Mouse (Mus musculus) MEL (cell line): ENCODE data around the gene Trim65. TPM values are rescaled to one million over a fixed set of nuclear protein-coding genes. Genes with fewer than 3 reads are reported as not detected.

ENCODE experiments used
- DNase-seq: peaks from one replicate; pipeline ENCODE4 v3.0.0; 2011; ENCODE audit warnings: low read depth, low spot score
- H3K27ac ChIP-seq: 2 replicates; pipeline ENCODE4 v1.5.1; 2012; ENCODE audit warnings: low read depth, mild to moderate bottlenecking, control low read depth, low read length, moderate library complexity; ENCODE audit not compliant: control insufficient read depth
- H3K27me3 ChIP-seq, 2 experiments: fragments of 150-350 bp in 1 of 2; sonication (generic) in 1 of 2; 2 replicates each; pipeline ENCODE4 v1.6.1; 2012; ENCODE audit warnings: low read length in 2 of 2, mild to moderate bottlenecking in 2 of 2, improper control_type of control experiment in 1 of 2, moderate library complexity in 1 of 2; ENCODE audit not compliant: insufficient read depth in 2 of 2, control insufficient read depth in 1 of 2
- H3K36me3 ChIP-seq, 2 experiments: 2 replicates each; pipeline ENCODE4 v1.6.1; 2012 to 2014; ENCODE audit warnings: low read length in 2 of 2, improper control_type of control experiment in 1 of 2, inconsistent platforms in 1 of 2, mild to moderate bottlenecking in 1 of 2; ENCODE audit not compliant: insufficient read depth in 2 of 2, control insufficient read depth in 1 of 2
- H3K4me1 ChIP-seq, 2 experiments: fragments of 150-350 bp in 1 of 2; sonication (generic) in 1 of 2; 2 replicates each; pipeline ENCODE4 v1.6.1; 2012; ENCODE audit warnings: low read length in 2 of 2, improper control_type of control experiment in 1 of 2, mild to moderate bottlenecking in 1 of 2; ENCODE audit not compliant: insufficient read depth in 2 of 2, control insufficient read depth in 1 of 2
- H3K4me3 ChIP-seq, 2 experiments: fragments of 150-350 bp in 1 of 2; sonication (generic) in 1 of 2; 2 replicates each; pipeline ENCODE4 v1.5.1; 2012; ENCODE audit warnings: low read depth in 2 of 2, low read length in 2 of 2, mild to moderate bottlenecking in 2 of 2, moderate library complexity in 2 of 2, control low read depth in 1 of 2, improper control_type of control experiment in 1 of 2; ENCODE audit not compliant: control insufficient read depth in 1 of 2, insufficient read depth in 1 of 2
- H3K79me2 ChIP-seq: 2 replicates; pipeline ENCODE4 v1.6.1; 2012; ENCODE audit warnings: mild to moderate bottlenecking, low read length, moderate library complexity; ENCODE audit not compliant: control insufficient read depth, poor library complexity, insufficient read depth
- H3K9ac ChIP-seq: 2 replicates; pipeline ENCODE4 v1.6.1; 2012; ENCODE audit warnings: low read depth, mild to moderate bottlenecking, control low read depth, low read length, moderate library complexity; ENCODE audit not compliant: control insufficient read depth, poor library complexity, severe bottlenecking
- H3K9me3 ChIP-seq: fragments of 150-350 bp; sonication (generic); replicated peaks from 2 replicates; pipeline ENCODE4 v1.6.1; 2012; ENCODE audit warnings: mild to moderate bottlenecking, low read length, improper control_type of control experiment, moderate library complexity; ENCODE audit not compliant: insufficient read depth
- BHLHE40 ChIP-seq: IDR thresholded peaks from 2 replicates; pipeline ENCODE4 v1.6.1; 2012; ENCODE audit warnings: low read depth, mild to moderate bottlenecking, inconsistent platforms, low read length, improper control_type of control experiment, borderline replicate concordance
- CHD1 ChIP-seq: IDR thresholded peaks from 2 replicates; pipeline ENCODE4 v1.6.1; 2012; ENCODE audit warnings: low read depth, mild to moderate bottlenecking, inconsistent platforms, low read length, improper control_type of control experiment
- CHD2 ChIP-seq: IDR thresholded peaks from 2 replicates; pipeline ENCODE4 v1.6.1; 2011; ENCODE audit warnings: low read length, improper control_type of control experiment
- ETS1 ChIP-seq: IDR thresholded peaks from 2 replicates; pipeline ENCODE4 v1.6.1; 2012; ENCODE audit warnings: low read depth, mild to moderate bottlenecking, inconsistent platforms, low read length, improper control_type of control experiment, moderate library complexity
- GATA1 ChIP-seq: IDR thresholded peaks from 2 replicates; pipeline ENCODE4 v1.6.1; 2011; ENCODE audit warnings: low read depth, low read length, improper control_type of control experiment
- KAT2A ChIP-seq: conservative IDR thresholded peaks from 2 replicates; pipeline ENCODE4 v1.6.1; 2012; ENCODE audit warnings: low read depth, low read length, improper control_type of control experiment, inconsistent platforms
- MAFK ChIP-seq: IDR thresholded peaks from 2 replicates; pipeline ENCODE4 v1.6.1; 2011; ENCODE audit warnings: low read depth, mild to moderate bottlenecking, low read length, improper control_type of control experiment, borderline replicate concordance
- MAX ChIP-seq: IDR thresholded peaks from 2 replicates; pipeline ENCODE4 v1.6.1; 2011; ENCODE audit warnings: low read length, improper control_type of control experiment
- MAZ ChIP-seq: IDR thresholded peaks from 2 replicates; pipeline ENCODE4 v1.6.1; 2012; ENCODE audit warnings: low read depth, mild to moderate bottlenecking, inconsistent platforms, low read length, improper control_type of control experiment
- MXI1 ChIP-seq: IDR thresholded peaks from 2 replicates; pipeline ENCODE4 v1.6.1; 2011; ENCODE audit warnings: mild to moderate bottlenecking, low read depth, low read length, improper control_type of control experiment
- MYC ChIP-seq: IDR thresholded peaks from 2 replicates; pipeline ENCODE4 v1.6.1; 2011; ENCODE audit warnings: low read depth, mild to moderate bottlenecking, low read length, improper control_type of control experiment, moderate library complexity
- NELFE ChIP-seq: IDR thresholded peaks from 2 replicates; pipeline ENCODE4 v1.6.1; 2011; ENCODE audit warnings: low read depth, low read length, improper control_type of control experiment
- NRF1 ChIP-seq: IDR thresholded peaks from 2 replicates; pipeline ENCODE4 v1.6.1; 2014; ENCODE audit warnings: low read depth, mild to moderate bottlenecking, inconsistent platforms, low read length, improper control_type of control experiment, moderate library complexity; ENCODE audit not compliant: poor library complexity, insufficient read depth, severe bottlenecking
- POLR2AphosphoS2 ChIP-seq: IDR thresholded peaks from 2 replicates; pipeline ENCODE4 v1.6.1; 2011; ENCODE audit warnings: low read length, improper control_type of control experiment
- POLR2AphosphoS5 ChIP-seq: IDR thresholded peaks from 2 replicates; pipeline ENCODE4 v1.6.1; 2012; ENCODE audit warnings: low read depth, borderline replicate concordance, mild to moderate bottlenecking, inconsistent platforms, low read length, moderate library complexity, mixed read lengths
- SIN3A ChIP-seq: IDR thresholded peaks from 2 replicates; pipeline ENCODE4 v1.6.1; 2012; ENCODE audit warnings: low read length, improper control_type of control experiment, inconsistent platforms
- TAL1 ChIP-seq: IDR thresholded peaks from 2 replicates; pipeline ENCODE4 v1.6.1; 2012; ENCODE audit warnings: mild to moderate bottlenecking, inconsistent platforms, low read length, moderate library complexity, mixed read lengths
- TCF12 ChIP-seq: IDR thresholded peaks from 2 replicates; pipeline ENCODE4 v1.6.1; 2014; ENCODE audit warnings: low read depth, mild to moderate bottlenecking, inconsistent platforms, low read length, improper control_type of control experiment, moderate library complexity
- USF1 ChIP-seq: IDR thresholded peaks from 2 replicates; pipeline ENCODE4 v1.6.1; 2014; ENCODE audit warnings: low read depth, mild to moderate bottlenecking, inconsistent platforms, low read length, improper control_type of control experiment, moderate library complexity
- USF2 ChIP-seq, 2 experiments: IDR thresholded peaks; 2 replicates each; pipeline ENCODE4 v1.6.1; 2011 to 2012; ENCODE audit warnings: improper control_type of control experiment in 2 of 2, low read length in 2 of 2, borderline replicate concordance in 1 of 2, inconsistent platforms in 1 of 2, low read depth in 1 of 2, mild to moderate bottlenecking in 1 of 2; ENCODE audit not compliant: insufficient read depth in 1 of 2
- ZC3H11A ChIP-seq: IDR thresholded peaks from 2 replicates; pipeline ENCODE4 v1.6.1; 2012; ENCODE audit warnings: low read depth, mild to moderate bottlenecking, inconsistent platforms, low read length, improper control_type of control experiment
- ZKSCAN1 ChIP-seq: IDR thresholded peaks from 2 replicates; pipeline ENCODE4 v1.6.1; 2012; ENCODE audit warnings: low read depth, mild to moderate bottlenecking, inconsistent platforms, low read length, improper control_type of control experiment, moderate library complexity
- ZMIZ1 ChIP-seq: IDR thresholded peaks from 2 replicates; pipeline ENCODE4 v1.6.1; 2012; ENCODE audit warnings: low read depth, mild to moderate bottlenecking, inconsistent platforms, low read length, improper control_type of control experiment, moderate library complexity
- polyA plus RNA-seq, 2 experiments: library from polyadenylated mRNA; stranded (reverse) in 1 of 2; unstranded in 1 of 2; fragments of >175 nt in 1 of 2; fragments of >200 nt in 1 of 2; gene quantifications; 2 replicates each; pipeline versions ENCODE4 v1.2.1 to v1.2.4; 2012; ENCODE audit warnings: low replicate concordance in 2 of 2, low read depth in 1 of 2; ENCODE audit not compliant: insufficient read length in 2 of 2, insufficient read depth in 1 of 2, missing spikeins in 1 of 2
- total RNA-seq: library from RNA; depleted of rRNA; stranded (reverse); fragments of 300-350 nt; gene quantifications from 2 replicates; pipeline ENCODE4 v1.2.3, GENCODE M21; 2012

The Trim65 gene
- total and polyA plus RNA-seq, 3 experiments, result 8.8 to 10.7 TPM; not detected in 1

DNA sequence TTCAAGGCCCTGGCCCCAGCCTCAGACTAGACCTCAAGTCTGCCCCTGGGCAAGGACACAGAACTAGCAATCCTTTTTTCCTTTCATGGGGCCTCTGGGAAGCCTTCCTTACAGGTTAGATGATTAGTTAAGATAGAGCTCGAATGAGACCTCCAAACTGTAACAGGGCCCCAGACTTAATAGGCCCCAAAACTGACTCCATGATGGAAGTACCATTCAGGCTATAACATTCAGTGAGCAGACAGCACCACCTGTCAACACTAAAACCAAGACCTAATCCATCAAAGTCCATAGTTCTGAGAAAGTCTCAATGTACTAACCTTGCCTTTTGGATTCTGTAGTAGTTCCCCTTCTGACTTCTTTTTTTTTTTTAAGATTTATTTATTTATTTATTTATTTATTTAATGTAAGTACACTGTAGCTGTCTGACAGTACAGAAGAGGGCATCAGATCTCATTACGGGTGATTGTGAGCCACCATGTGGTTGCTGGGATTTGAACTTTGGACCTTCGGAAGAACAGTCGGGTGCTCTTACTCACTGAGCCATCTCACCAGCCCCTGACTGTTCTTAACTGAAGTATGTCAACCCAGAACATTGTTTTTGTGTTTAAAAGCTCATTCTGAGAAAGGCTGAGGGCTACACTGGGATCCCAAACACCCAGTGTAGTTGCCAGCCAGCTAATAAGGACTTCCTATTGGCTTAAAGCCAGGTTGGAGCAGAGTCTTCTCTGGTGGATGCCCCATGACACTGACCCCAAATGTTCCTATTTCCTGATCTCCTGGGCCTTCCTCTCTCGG is 39.3 kb upstream of the Trim65 start:
- no peak for TF ChIP-seq TAL1
- H3K9ac ChIP-seq, result no peak overlapping the region
- peaks cover 0 to 7% of the 10 kb centered on the region in 2 experiments; a peak in 2 of 4 replicates for H3K4me1 ChIP-seq
- no peaks in the 10 kb centered on the region for H3K9me3 ChIP-seq
- H3K79me2 ChIP-seq, result peaks cover 7% of the 10 kb centered on the region; the same call in 1 of the 2 replicates
- no peak overlapping the region for H3K4me3 ChIP-seq
- peaks cover 4 to 11% of the 10 kb centered on the region in 2 experiments; a peak in 3 of 4 replicates for H3K36me3 ChIP-seq
- H3K27ac ChIP-seq, result no peak overlapping the region
- peak; percentile 25 for DNase-seq
- no peaks in the 10 kb centered on the region for H3K27me3 ChIP-seq

DNA sequence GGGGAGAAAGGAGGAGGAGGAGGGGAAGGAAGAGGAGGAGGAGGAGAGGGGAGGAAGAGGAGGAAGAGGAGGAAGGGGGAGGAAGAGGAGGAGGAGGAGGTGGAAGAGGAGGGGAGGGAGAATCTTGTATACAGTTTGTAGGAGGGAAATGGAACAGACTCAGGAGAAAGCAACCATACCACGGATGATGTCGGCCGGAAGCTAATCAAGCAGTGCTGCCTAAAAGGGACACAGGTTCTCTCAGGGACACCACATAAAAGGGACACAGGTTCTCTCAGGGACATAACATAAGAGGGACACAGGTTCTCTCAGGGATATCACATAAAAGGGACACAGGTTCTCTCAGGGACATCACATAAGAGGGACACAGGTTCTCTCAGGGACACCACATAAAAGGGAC is 38.3 kb upstream of the Trim65 start:
- H3K4me1 ChIP-seq, result peaks cover 0 to 7% of the 10 kb centered on the region in 2 experiments; a peak in 2 of 4 replicates
- no peaks in the 10 kb centered on the region for H3K27me3 ChIP-seq
- no peak overlapping the region for H3K27ac ChIP-seq
- H3K79me2 ChIP-seq, result peaks cover 7% of the 10 kb centered on the region; the same call in 1 of the 2 replicates
- H3K9ac ChIP-seq, result no peak overlapping the region
- no peak for DNase-seq
- H3K9me3 ChIP-seq, result no peaks in the 10 kb centered on the region
- H3K4me3 ChIP-seq, result no peak overlapping the region
- H3K36me3 ChIP-seq, result peaks cover 4 to 11% of the 10 kb centered on the region in 2 experiments; a peak in 3 of 4 replicates
- TF ChIP-seq ZC3H11A (no peak), ZMIZ1 (no peak), POLR2AphosphoS5 (no peak), BHLHE40 (no peak), ETS1 (no peak), CHD2 (no peak)

DNA sequence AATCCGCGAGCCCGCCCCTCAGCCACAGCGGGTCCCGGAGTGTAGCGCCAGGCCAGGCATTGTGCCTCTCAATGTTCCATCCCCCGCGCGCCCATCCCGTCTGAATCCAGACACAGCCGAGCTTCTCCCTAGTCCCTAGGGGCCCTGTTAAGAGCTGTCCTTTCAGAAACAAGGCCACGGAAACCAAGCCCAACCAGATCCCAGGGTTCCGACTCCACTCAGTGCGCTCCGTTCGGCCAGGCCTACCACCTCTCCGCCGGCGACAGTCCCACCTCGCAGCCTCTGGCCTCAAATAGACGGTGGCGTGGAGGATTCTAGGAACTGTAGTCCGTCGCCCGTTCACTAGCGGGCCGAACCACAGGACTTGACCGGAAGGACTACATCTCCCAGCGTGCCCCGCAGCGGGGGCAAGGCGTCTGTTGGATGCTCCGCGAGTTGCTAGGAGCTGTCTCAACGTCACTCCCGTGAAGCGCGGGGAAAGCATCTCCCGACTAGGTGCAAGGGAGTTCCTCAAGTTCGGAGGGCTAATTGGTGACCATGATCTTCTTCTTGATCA is 37.0 kb upstream of the Trim65 start, which contains the start of gene Fbf1:
Gene Fbf1, minus strand, starts transcription at position 283 of the 556 bp plus-strand sequence.
- Histone ChIP-seq H3K9me3 (no peaks in the 10 kb centered on the region), H3K27me3 (no peaks in the 10 kb centered on the region), H3K4me3 (peak within 1 kb of the TSS; percentile 75 to 77), H3K9ac (peak within 1 kb of the TSS; percentile 78), H3K4me1 (peaks cover 0 to 7% of the 10 kb centered on the region in 2 experiments; a peak in 2 of 4 replicates), H3K36me3 (peaks cover 0 to 11% of the 10 kb centered on the region in 2 experiments; a peak in 2 of 4 replicates), H3K79me2 (peaks cover 7% of the 10 kb centered on the region; the same call in 1 of the 2 replicates), H3K27ac (peak within 1 kb of the TSS; percentile 35)
- peak; percentile 99 for DNase-seq
- TF ChIP-seq SIN3A (peak; percentile 98), ZC3H11A (no peak), MYC (no peak; the same call in 1 of the 2 replicates), MAFK (no peak), TCF12 (no peak; the same call in 1 of the 2 replicates), NRF1 (peak; percentile 24; the same call in 1 of the 2 replicates), POLR2AphosphoS2 (peak; percentile 54; the same call in 1 of the 2 replicates), CHD1 (no peak), USF1 (0 out of 2 replicates have a peak, but pooled peaks have one; percentile 6), MAX (no peak), NELFE (peak; percentile 85), ZMIZ1 (0 out of 2 replicates have a peak, but pooled peaks have one; percentile 51), ZKSCAN1 (no peak), MXI1 (peak; percentile 76), USF2 (IDR thresholded peaks at IDR 0.05; ENCODE audit: borderline replicate concordance in 1 of 2, insufficient read depth in 1 of 2, low read depth in 1 of 2, low read length in 2 of 2) (no peak), GATA1 (no peak), MAZ (peak; percentile 99), KAT2A (peak; percentile 86; the same call in 1 of the 2 replicates)
